Mouse (Mus musculus) brain, embryonic 14.5 days (tissue): ENCODE measurements at regions not wholly inside any gene's neighbourhood (a gene's known extent, or its start where the extent isn't known, plus 50 kb on each side); places are given as distances from the start of the nearest gene placed in this dataset.

Experiments used
- CTCF ChIP-seq: fragments of 200-500 bp; IDR thresholded peaks from 2 replicates; pipeline ENCODE4 v1.5.1; 2012; ENCODE audit warnings: inconsistent platforms, mild to moderate bottlenecking, moderate library complexity, borderline replicate concordance; ENCODE audit not compliant: insufficient read depth, insufficient read length; ENCODE audit errors: extremely low read depth
- POLR2A ChIP-seq: fragments of 200-500 bp; IDR thresholded peaks from 2 replicates; pipeline ENCODE4 v1.6.1; 2012; ENCODE audit warnings: mild to moderate bottlenecking, inconsistent platforms, borderline replicate concordance; ENCODE audit not compliant: poor library complexity, insufficient read depth, insufficient read length, severe bottlenecking; ENCODE audit errors: extremely low read depth

- no peak for TF ChIP-seq POLR2A
- no peak for TF ChIP-seq CTCF
These were observed 79.0 kb upstream of the Reg3g start for GRCm38 (mm10) chr6:78547721-78548120.
